Mouse (Mus musculus) kidney, adult 11 months (tissue): ENCODE measurements at regions not wholly inside any gene's neighbourhood (a gene's known extent, or its start where the extent isn't known, plus 50 kb on each side); places are given as distances from the start of the nearest gene placed in this dataset.

ENCODE experiments used
- DNase-seq: peaks from one replicate; pipeline ENCODE4 v3.0.0; 2022

- no peak for DNase-seq
Observed at GRCm38 (mm10) chr16:26302045-26302444, 69.6 kb downstream of the Cldn1 start.

- no peak for DNase-seq
Observed at GRCm38 (mm10) chr16:26291692-26292091, 79.9 kb downstream of the Cldn1 start.

- DNase-seq = no peak
Observed at GRCm38 (mm10) chr16:26285627-26286026, 86.0 kb downstream of the Cldn1 start.

GRCm38 (mm10) chr16:26284713-26285112 lies 86.9 kb downstream of the Cldn1 start:
- DNase-seq = no peak

GRCm38 (mm10) chr16:26282418-26282817 lies 89.2 kb downstream of the Cldn1 start:
- DNase-seq = no peak

GRCm38 (mm10) chr16:26281496-26281895 lies 90.1 kb downstream of the Cldn1 start:
- DNase-seq = no peak

- DNase-seq = no peak
Observed at GRCm38 (mm10) chr16:26276789-26277188, 94.9 kb downstream of the Cldn1 start.

- DNase-seq = peak; percentile 12
Observed at GRCm38 (mm10) chr16:26252824-26253223, 118.8 kb downstream of the Cldn1 start.

- no peak for DNase-seq
Observed at GRCm38 (mm10) chr16:26251698-26252097, 119.9 kb downstream of the Cldn1 start.

- DNase-seq = no peak
Observed at GRCm38 (mm10) chr16:26251027-26251426, 120.6 kb downstream of the Cldn1 start.

- no peak for DNase-seq
Observed at GRCm38 (mm10) chr16:26248939-26249338, 122.7 kb downstream of the Cldn1 start.

- no peak for DNase-seq
Observed at GRCm38 (mm10) chr16:26247926-26248325, 123.7 kb downstream of the Cldn1 start.

- no peak for DNase-seq
Observed at GRCm38 (mm10) chr16:26235239-26235638, 129.7 kb upstream of the P3h2 start.

GRCm38 (mm10) chr16:26234113-26234512 lies 128.5 kb upstream of the P3h2 start:
- DNase-seq = peak; percentile 75

- no peak for DNase-seq
Observed at GRCm38 (mm10) chr16:26231110-26231509, 125.5 kb upstream of the P3h2 start.

GRCm38 (mm10) chr16:26211418-26211817 lies 105.8 kb upstream of the P3h2 start:
- no peak for DNase-seq

- DNase-seq = no peak
Observed at GRCm38 (mm10) chr16:26199125-26199524, 93.5 kb upstream of the P3h2 start.

- no peak for DNase-seq
Observed at GRCm38 (mm10) chr16:26196345-26196744, 90.8 kb upstream of the P3h2 start.

GRCm38 (mm10) chr16:26185288-26186281 lies 80.0 kb upstream of the P3h2 start:
- no peak for DNase-seq

GRCm38 (mm10) chr16:26184647-26185262 lies 79.2 kb upstream of the P3h2 start:
- no peak for DNase-seq

GRCm38 (mm10) chr16:26183530-26183929 lies 77.9 kb upstream of the P3h2 start:
- DNase-seq = no peak

- DNase-seq = no peak
Observed at GRCm38 (mm10) chr16:26181716-26182115, 76.1 kb upstream of the P3h2 start.

GRCm38 (mm10) chr16:26171441-26171840 lies 65.9 kb upstream of the P3h2 start:
- DNase-seq = peak; percentile 65

GRCm38 (mm10) chr16:26169382-26169781 lies 63.8 kb upstream of the P3h2 start:
- DNase-seq = no peak
